ENCODE assay signal across 16 mouse cellular contexts in the genomic region with DNA sequence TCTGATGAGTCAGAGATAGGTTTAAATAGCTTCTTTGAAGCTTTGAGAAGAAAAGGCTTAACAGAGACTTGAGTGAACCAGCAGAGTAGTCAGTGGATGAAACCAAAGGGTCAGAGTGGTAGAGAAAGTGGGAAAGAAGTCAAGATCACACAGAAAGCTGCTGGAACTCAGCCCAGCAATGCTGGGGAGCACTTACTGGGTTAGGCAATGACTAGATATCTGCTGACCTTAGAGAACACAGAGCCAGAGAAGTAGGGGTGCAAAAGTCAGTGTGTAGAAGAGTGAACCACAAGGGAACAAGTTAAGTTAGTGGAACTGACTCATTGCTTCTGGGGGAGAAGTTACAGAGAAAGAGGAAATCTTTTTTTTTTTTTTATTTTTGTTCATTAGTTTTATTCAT. TPM values are rescaled to one million over a fixed set of nuclear protein-coding genes. Genes with fewer than 3 reads are reported as not detected.
DNase-seq lines count a peak whose midpoint lies in the region; ATAC-seq and TF ChIP-seq lines count a peak whose summit lies in the region.
"Had no signal": no experiment of that assay in that cellular context is flagged by ENCODE, and none has a peak within 500 bp of the region (broad histone marks: within the 10 kb centered on the region; RNA-seq: fewer than 3 reads in every experiment).

No protein-coding gene starts in this region.

- H3K4me1 ChIP-seq in lung, postnatal 0 days (ENCODE audit: insufficient read depth, low read depth, low read length): no peaks in the 10 kb centered on the region
- H3K4me1 ChIP-seq: embryonic facial prominence, embryonic 15.5 days; midbrain, embryonic 15.5 days; neural tube, embryonic 13.5 days; stomach, embryonic 15.5 days had no signal

- H3K9me3 ChIP-seq in lung, postnatal 0 days (ENCODE audit: low read length): no peaks in the 10 kb centered on the region
- H3K9me3 ChIP-seq: embryonic facial prominence, embryonic 15.5 days; midbrain, embryonic 15.5 days; neural tube, embryonic 13.5 days; stomach, embryonic 15.5 days had no signal

- peak; percentile 36 to 48 for DNase-seq in lung, adult 18-20 months
- DNase-seq in lung, postnatal 0 days (ENCODE audit: low spot score): no peak
- peak; percentile 64 for DNase-seq in adrenal gland, postnatal 10 days
- DNase-seq in kidney, postnatal 36 days: peak; percentile 81 to 87
- DNase-seq in ovary, postnatal 36 days (ENCODE audit: low spot score): peak; percentile 13
- no peak for DNase-seq in cerebellum, adult 11-12 months
- DNase-seq in T-cell, adult 2 months (ENCODE audit: low spot score): no peak
- DNase-seq: forebrain, postnatal 0 days; heart, postnatal 10 days; right cerebral cortex, postnatal 25 days had no signal

- H3K4me3 ChIP-seq in lung, postnatal 0 days (ENCODE audit: low read depth, low read length): no peak overlapping the region
- H3K4me3 ChIP-seq: embryonic facial prominence, embryonic 15.5 days; midbrain, embryonic 15.5 days; neural tube, embryonic 13.5 days; stomach, embryonic 15.5 days had no signal

- no peak overlapping the region for H3K27ac ChIP-seq in lung, postnatal 0 days (ENCODE audit: low read length)
- H3K27ac ChIP-seq: embryonic facial prominence, embryonic 15.5 days; liver, embryonic 14.5 days; midbrain, embryonic 15.5 days; neural tube, embryonic 13.5 days; stomach, embryonic 15.5 days had no signal

- H3K36me3 ChIP-seq in lung, postnatal 0 days (ENCODE audit: insufficient read depth, low read length): no peaks in the 10 kb centered on the region
- H3K36me3 ChIP-seq: embryonic facial prominence, embryonic 15.5 days; midbrain, embryonic 15.5 days; neural tube, embryonic 13.5 days; stomach, embryonic 15.5 days had no signal

- TF ChIP-seq CTCF in lung, postnatal 0 days (IDR thresholded peaks at IDR 0.05): no peak

- ATAC-seq in lung, postnatal 0 days: no peak
- ATAC-seq: forebrain, postnatal 0 days; midbrain, embryonic 15.5 days had no signal

- no peak overlapping the region for H3K4me2 ChIP-seq in lung, postnatal 0 days (replicated peaks; ENCODE audit: low read depth, low read length)
- H3K4me2 ChIP-seq: embryonic facial prominence, embryonic 15.5 days; midbrain, embryonic 15.5 days; neural tube, embryonic 13.5 days; stomach, embryonic 15.5 days had no signal

- no peak for TF ChIP-seq EP300 in lung, postnatal 0 days (IDR thresholded peaks at IDR 0.05)

- H3K9ac ChIP-seq in lung, postnatal 0 days (replicated peaks; ENCODE audit: low read depth): no peak overlapping the region
- H3K9ac ChIP-seq: embryonic facial prominence, embryonic 15.5 days; forebrain, postnatal 0 days; liver, embryonic 14.5 days; midbrain, embryonic 15.5 days; neural tube, embryonic 13.5 days; stomach, embryonic 15.5 days had no signal

- no peaks in the 10 kb centered on the region for H3K27me3 ChIP-seq in lung, postnatal 0 days (replicated peaks; ENCODE audit: insufficient read depth, low read length)
- H3K27me3 ChIP-seq: embryonic facial prominence, embryonic 15.5 days; midbrain, embryonic 15.5 days; neural tube, embryonic 13.5 days; stomach, embryonic 15.5 days had no signal

RNA-seq across cellular contexts. Expression of gene Car1, which starts 24.6 kb away (rescaled TPM):
- polyA plus RNA-seq in lung, postnatal 0 days (2015; fragmentation: Nextera tagmentation; extraction: Ambion mirVana): 0.64 and 0.84 TPM in 2 replicates
- total RNA-seq in adrenal gland, postnatal 10 days (2021): 1 to 10 TPM; 2.2 to 3.8 TPM
- total RNA-seq: heart, postnatal 10 days; layer of hippocampus, postnatal 14 days had no signal
- polyA plus RNA-seq: neural tube, embryonic 13.5 days had no signal

RNA-seq across cellular contexts. Expression of gene Car3, which starts 30.5 kb away (rescaled TPM):
- 0.13 and 0.14 TPM in 2 replicates for polyA plus RNA-seq in lung, postnatal 0 days (2015; fragmentation: Nextera tagmentation; extraction: Ambion mirVana)
- 1,000 to 10,000 TPM; 1,701 to 1,775 TPM for total RNA-seq in adrenal gland, postnatal 10 days (2021)

RNA-seq across cellular contexts. Expression of gene Car2, which starts 53.3 kb away (rescaled TPM):
- polyA plus RNA-seq in lung, postnatal 0 days (2015; fragmentation: Nextera tagmentation; extraction: Ambion mirVana): 358 and 359 TPM in 2 replicates
- total RNA-seq in adrenal gland, postnatal 10 days (2021): 10 to 100 TPM; 38.0 to 50.9 TPM

Comparison
In these comparisons a context has a peak if more than half of its experiments do, and no peak if none do; other contexts are left out.
1. DNase-seq: peak in lung, adult 18-20 months (2 of 2), adrenal gland, postnatal 10 days (single experiment), kidney, postnatal 36 days (2 of 2) and ovary, postnatal 36 days (single experiment); none in lung, postnatal 0 days (single experiment), cerebellum, adult 11-12 months (single experiment) and T-cell, adult 2 months (single experiment).